ENCODE assay signal across 7 mouse cellular contexts in the genomic region with DNA sequence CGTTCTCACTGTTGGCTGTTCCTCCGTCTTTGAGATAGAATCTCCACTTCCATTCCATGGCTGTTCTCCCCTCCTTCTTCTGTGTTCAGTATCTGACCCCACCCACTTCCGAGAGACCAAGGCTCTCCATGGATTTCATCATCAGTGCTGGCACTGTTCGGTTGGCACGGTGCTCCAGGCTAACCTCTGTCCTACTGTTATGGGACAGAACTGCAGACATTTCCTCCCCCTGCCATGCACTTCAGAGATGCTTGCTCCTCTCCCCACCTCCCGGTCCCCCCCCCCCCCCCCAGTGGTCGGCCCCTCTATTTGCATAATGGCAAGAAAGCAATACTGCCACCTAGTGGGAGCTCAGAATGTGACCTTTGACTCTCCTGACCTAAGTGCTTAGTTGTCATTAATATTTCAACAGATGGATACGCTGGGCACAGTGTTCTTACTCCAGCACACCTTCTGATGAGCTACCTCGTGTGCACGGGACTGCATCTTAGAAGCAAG.
A peak's percentile ranks its signal among the peaks of the same experiment; 100 is the strongest.
DNase-seq lines count a peak whose midpoint lies in the region; ATAC-seq and TF ChIP-seq lines count a peak whose summit lies in the region.

No protein-coding gene starts in this region.

- H3K4me2 ChIP-seq in embryonic facial prominence, embryonic 15.5 days (replicated peaks) = no peak overlapping the region; the same call in 1 of the 2 replicates
- H3K4me2 ChIP-seq in heart, embryonic 15.5 days = peak overlapping the region; percentile 43

- H3K36me3 ChIP-seq in ES-E14 (ENCODE audit: control insufficient read depth, insufficient read depth, low read length, poor library complexity, severe bottlenecking) = no peaks in the 10 kb centered on the region
- no peaks in the 10 kb centered on the region for H3K36me3 ChIP-seq in embryonic facial prominence, embryonic 15.5 days
- H3K36me3 ChIP-seq in heart, embryonic 15.5 days = no peaks in the 10 kb centered on the region

- peaks cover 2 to 4% of the 10 kb centered on the region in 2 experiments; a peak in 2 of 4 replicates for H3K4me1 ChIP-seq in ES-E14 (ENCODE audit: control insufficient read depth in 2 of 2, insufficient read depth in 2 of 2, low read length in 2 of 2, poor library complexity in 1 of 2)
- H3K4me1 ChIP-seq in embryonic facial prominence, embryonic 15.5 days = peaks cover 24% of the 10 kb centered on the region
- H3K4me1 ChIP-seq in heart, embryonic 15.5 days (replicated peaks) = peaks cover 10% of the 10 kb centered on the region

- H3K4me3 ChIP-seq in ES-E14 (ENCODE audit: insufficient read depth in 1 of 2, low read depth in 1 of 2, low read length in 2 of 2, poor library complexity in 1 of 2, severe bottlenecking in 1 of 2) = peak overlapping the region in 1 of 2 experiments; percentile 40; a peak in 2 of 4 replicates
- no peak overlapping the region; the same call in 1 of the 2 replicates for H3K4me3 ChIP-seq in embryonic facial prominence, embryonic 15.5 days (replicated peaks)
- 0 out of 2 replicates have a peak overlapping the region, but pooled peaks have one; percentile 26 for H3K4me3 ChIP-seq in heart, embryonic 15.5 days

- no peak overlapping the region for H3K9ac ChIP-seq in ES-E14 (ENCODE audit: insufficient read depth, low read depth, low read length, poor library complexity, severe bottlenecking)
- H3K9ac ChIP-seq in embryonic facial prominence, embryonic 15.5 days = no peak overlapping the region
- H3K9ac ChIP-seq in heart, embryonic 15.5 days = no peak overlapping the region

- 39% methylated on average over 9 of the region's 10 CpGs for WGBS in embryonic facial prominence, embryonic 15.5 days
- WGBS in heart, embryonic 15.5 days = 28% methylated on average over 10 of the region's 10 CpGs

- H3K9me3 ChIP-seq in ES-E14 (ENCODE audit: control insufficient read depth, insufficient read depth, low read depth, low read length) = no peaks in the 10 kb centered on the region
- no peaks in the 10 kb centered on the region for H3K9me3 ChIP-seq in embryonic facial prominence, embryonic 15.5 days (replicated peaks)
- H3K9me3 ChIP-seq in heart, embryonic 15.5 days (replicated peaks) = no peaks in the 10 kb centered on the region

- in situ Hi-C loops in ES-E14 (cut with MboI; ENCODE audit: low sequenced_read_pairs in 2 of 2, unreplicated experiment in 2 of 2) = no loop called here

- H3K27ac ChIP-seq in ES-E14 (ENCODE audit: insufficient read depth, low read depth, low read length, poor library complexity, severe bottlenecking) = no peak overlapping the region
- H3K27ac ChIP-seq in embryonic facial prominence, embryonic 15.5 days (replicated peaks) = no peak overlapping the region
- H3K27ac ChIP-seq in heart, embryonic 15.5 days = no peak overlapping the region

- ATAC-seq in embryonic facial prominence, embryonic 15.5 days (ENCODE audit: insufficient number of reproducible peaks, low FRiP score, low TSS enrichment, low read depth) = peak; percentile 61; the same call in 1 of the 2 replicates
- ATAC-seq in heart, embryonic 15.5 days (replicated peaks; ENCODE audit: insufficient number of reproducible peaks, insufficient read depth, low FRiP score, low read depth) = peak; percentile 54

- no peaks in the 10 kb centered on the region for H3K27me3 ChIP-seq in embryonic facial prominence, embryonic 15.5 days
- no peaks in the 10 kb centered on the region for H3K27me3 ChIP-seq in heart, embryonic 15.5 days

- DNase-seq in ES-E14 (ENCODE audit: low read depth, low spot score) = peak; percentile 47
- DNase-seq in adrenal gland, adult 2 months = peak; percentile 82
- DNase-seq in kidney, postnatal 4 days = peak; percentile 61 to 73
- DNase-seq in mesoderm, embryonic 11.5 days (ENCODE audit: low read depth, low spot score) = peak; percentile 78
- DNase-seq in thymus, postnatal 36 days = peak; percentile 32 to 44

TF ChIP-seq in ES-E14, 5 proteins besides CTCF, POLR2A, EP300 and RAD21:
- TF ChIP-seq ZNF384 (IDR thresholded peaks at IDR 0.05; ENCODE audit: low read depth, low read length) (no peak), ZC3H11A (IDR thresholded peaks at IDR 0.05; ENCODE audit: borderline replicate concordance, low read depth, low read length) (no peak), MAFK (IDR thresholded peaks at IDR 0.05; ENCODE audit: insufficient read depth, low read depth, low read length) (no peak), CHD2 (IDR thresholded peaks at IDR 0.05; ENCODE audit: low read depth, low read length) (no peak), HCFC1 (IDR thresholded peaks at IDR 0.05; ENCODE audit: borderline replicate concordance, insufficient read depth, low read length) (no peak)
